Mouse (Mus musculus) kidney, adult 2 months (tissue): Measurements from ENCODE around the gene Gpx1.

Source experiments
- CTCF ChIP-seq: fragments of 200-500 bp; conservative IDR thresholded peaks from 2 replicates; pipeline ENCODE4 v1.5.1; 2011; ENCODE audit warnings: low read depth, mild to moderate bottlenecking, control low read depth, low read length, moderate library complexity, mixed read lengths; ENCODE audit not compliant: insufficient read depth, insufficient read length
- POLR2A ChIP-seq: fragments of 200-500 bp; IDR thresholded peaks from one replicate; pipeline ENCODE4 v1.6.1; 2011; ENCODE audit warnings: low read depth, low read length, control low read depth

- TF ChIP-seq CTCF (no peak), POLR2A (no peak)
Observed at GRCm38 (mm10) chr9:108378736-108379135, 40.0 kb downstream of the Gpx1 start.
